Mouse (Mus musculus): Measurements from ENCODE around the gene Urod.
A peak's percentile ranks its signal among the peaks of the same experiment; 100 is the strongest.

The Urod gene

GRCm38 (mm10) chr4:116991366-116991765, 2.8 kb downstream of the Urod start:
- peak; percentile 88 for DNase-seq

- DNase-seq, result no peak
Measured at GRCm38 (mm10) chr4:116989731-116990130, 4.5 kb downstream of the Urod start.

GRCm38 (mm10) chr4:116987122-116987456, 7.1 kb downstream of the Urod start:
- DNase-seq, result no peak

GRCm38 (mm10) chr4:116986400-116987121, 7.7 kb downstream of the Urod start:
- peak; percentile 80 for DNase-seq

- no peak for DNase-seq
Measured at GRCm38 (mm10) chr4:116985681-116986080, 8.5 kb downstream of the Urod start.

GRCm38 (mm10) chr4:116976503-116976902, 17.7 kb downstream of the Urod start:
- no peak for DNase-seq

- DNase-seq, result no peak
Measured at GRCm38 (mm10) chr4:116954951-116955350, 39.3 kb downstream of the Urod start.

GRCm38 (mm10) chr4:116951642-116952041, 42.6 kb downstream of the Urod start:
- DNase-seq, result no peak

- DNase-seq, result no peak
Measured at GRCm38 (mm10) chr4:116944055-116944454, 50.2 kb downstream of the Urod start.

- no peak for DNase-seq
Measured at GRCm38 (mm10) chr4:116942695-116943094, 51.5 kb downstream of the Urod start.

All from thymus, postnatal 4 days (tissue).